Mouse (Mus musculus) heart, postnatal 0 days (tissue): Measurements from ENCODE around the gene Cpa2. TPM values are rescaled to one million over a fixed set of nuclear protein-coding genes. Genes with fewer than 3 reads are reported as not detected.

Experiments
- ATAC-seq: fragments of 200-750 bp; cut with Nextera tagmentation; 2 replicates; pipeline ENCODE4 v1.8.0; 2017; ENCODE audit warnings: low read depth, moderate number of reproducible peaks, moderate library complexity; ENCODE audit not compliant: insufficient read depth
- DNase-seq: peaks from one replicate; pipeline ENCODE4 v3.0.0-alpha.2; 2016; ENCODE audit warnings: low spot score
- H3K27ac ChIP-seq: fragments of 300-500 bp; sonication (generic); 2 replicates; pipeline ENCODE4 v1.5.1; 2014; ENCODE audit warnings: low read depth, mild to moderate bottlenecking
- H3K27me3 ChIP-seq: fragments of 300-500 bp; sonication (generic); 2 replicates; pipeline ENCODE4 v1.6.1; 2014; ENCODE audit warnings: low read length, mixed read lengths; ENCODE audit not compliant: control insufficient read depth, insufficient read depth
- H3K36me3 ChIP-seq: fragments of 300-500 bp; sonication (generic); replicated peaks from 2 replicates; pipeline ENCODE4 v1.6.1; 2014; ENCODE audit warnings: low read length, mixed read lengths; ENCODE audit not compliant: control insufficient read depth, insufficient read depth
- H3K4me1 ChIP-seq: fragments of 300-500 bp; sonication (generic); 2 replicates; pipeline ENCODE4 v1.6.1; 2014; ENCODE audit warnings: antibody characterized with exemption; ENCODE audit not compliant: control insufficient read depth, insufficient read depth
- H3K4me2 ChIP-seq: fragments of 300-500 bp; sonication (generic); 2 replicates; pipeline ENCODE4 v1.6.1; 2014; ENCODE audit warnings: low read depth, mild to moderate bottlenecking, low read length, moderate library complexity
- H3K4me3 ChIP-seq: fragments of 300-500 bp; sonication (generic); 2 replicates; pipeline ENCODE4 v1.5.1; 2014; ENCODE audit warnings: low read depth, low read length
- H3K9ac ChIP-seq: fragments of 300-500 bp; sonication (generic); replicated peaks from 2 replicates; pipeline ENCODE4 v1.6.1; 2014; ENCODE audit warnings: low read depth, low read length, mixed read lengths
- H3K9me3 ChIP-seq: fragments of 300-500 bp; sonication (generic); replicated peaks from 2 replicates; pipeline ENCODE4 v1.6.1; 2016; ENCODE audit warnings: low read length; ENCODE audit not compliant: control insufficient read depth
- CTCF ChIP-seq: IDR thresholded peaks from 2 replicates; pipeline ENCODE4 v1.5.1; 2016; ENCODE audit warnings: antibody characterized with exemption, control low read depth, low read depth
- EP300 ChIP-seq: IDR thresholded peaks from 2 replicates; pipeline ENCODE4 v1.6.1; 2016; ENCODE audit warnings: antibody characterized with exemption, low read depth
- WGBS: fragments of 180-500 bp; shearing (Covaris S2); extraction: QIAGEN DNeasy Blood & Tissue Kit; methylation state at CpG from one replicate; pipeline ENCODE4 v1.1.7; 2014; 5-methylcytosine and 5-hydroxymethylcytosine counted together
- polyA plus RNA-seq: library from polyadenylated mRNA; unstranded; fragments of >200 nt; fragmentation: Nextera tagmentation; extraction: Ambion mirVana; gene quantifications from 2 replicates; pipeline ENCODE4 v1.2.1, GENCODE M21; 2015
- total RNA-seq: library from RNA; depleted of rRNA; stranded (reverse); fragments of >200 nt; gene quantifications from 2 replicates; pipeline ENCODE4 v1.2.3, GENCODE M21; 2014; ENCODE audit warnings: low replicate concordance

Cpa2 gene
- total and polyA plus RNA-seq, 2 experiments from 2014 or later, result 2.7 TPM; not detected in 1

DNA sequence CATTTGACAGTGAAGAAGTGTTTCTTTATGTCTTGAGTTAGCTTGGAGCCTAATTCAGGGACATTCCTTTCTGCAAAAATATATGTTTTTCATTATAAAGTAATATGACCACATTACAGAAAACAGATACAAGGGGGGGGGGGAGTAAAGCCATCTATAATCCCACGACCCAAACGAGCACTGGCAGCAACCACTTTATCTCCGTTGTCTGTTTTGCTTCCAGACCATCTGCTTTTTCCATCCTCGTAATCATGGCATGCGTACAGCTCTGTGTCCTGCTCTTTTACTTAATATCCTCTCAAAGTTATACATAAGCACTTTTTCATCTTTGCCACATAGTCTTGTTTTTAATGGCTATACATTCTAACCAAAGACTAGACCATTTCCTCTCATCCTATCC lies 32.0 kb downstream of the Cpa2 start:
- Histone ChIP-seq H3K4me1 (peaks cover 25% of the 10 kb centered on the region), H3K9ac (no peak overlapping the region), H3K27ac (peak overlapping the region; percentile 73), H3K36me3 (no peaks in the 10 kb centered on the region), H3K27me3 (no peaks in the 10 kb centered on the region), H3K4me2 (no peak overlapping the region), H3K4me3 (no peak overlapping the region), H3K9me3 (no peaks in the 10 kb centered on the region)
- no peak for TF ChIP-seq CTCF
- TF ChIP-seq EP300, result no peak
- no peak for DNase-seq
- WGBS, result 67% methylated on average over 5 of the region's 5 CpGs
- no peak for ATAC-seq

DNA sequence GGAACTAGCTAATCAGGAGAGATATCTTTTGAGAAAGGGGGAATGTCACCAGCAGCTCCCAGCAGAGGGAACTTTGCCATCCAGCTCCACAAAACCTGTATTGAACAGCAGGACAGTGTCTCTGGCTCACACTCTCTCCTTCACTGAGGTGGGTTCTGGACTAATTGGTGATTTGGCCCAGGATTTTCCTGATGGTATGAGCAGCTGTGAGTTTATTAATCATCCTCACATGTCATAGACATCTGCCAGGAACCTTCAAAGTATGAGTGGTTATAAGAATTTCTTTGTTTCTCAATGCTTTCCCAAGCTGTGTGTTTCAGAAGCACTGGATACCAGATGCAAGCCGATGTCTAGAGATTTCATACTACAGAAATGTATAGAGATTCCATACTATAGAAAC lies 33.6 kb downstream of the Cpa2 start:
- ATAC-seq (no peak), DNase-seq (no peak)
- Histone ChIP-seq H3K36me3 (no peaks in the 10 kb centered on the region), H3K27ac (no peak overlapping the region), H3K27me3 (no peaks in the 10 kb centered on the region), H3K9me3 (no peaks in the 10 kb centered on the region), H3K9ac (no peak overlapping the region), H3K4me3 (no peak overlapping the region), H3K4me1 (peaks cover 16% of the 10 kb centered on the region), H3K4me2 (no peak overlapping the region)
- 86% methylated on average over 1 of the region's 1 CpGs for WGBS
- TF ChIP-seq CTCF (no peak), EP300 (no peak)

DNA sequence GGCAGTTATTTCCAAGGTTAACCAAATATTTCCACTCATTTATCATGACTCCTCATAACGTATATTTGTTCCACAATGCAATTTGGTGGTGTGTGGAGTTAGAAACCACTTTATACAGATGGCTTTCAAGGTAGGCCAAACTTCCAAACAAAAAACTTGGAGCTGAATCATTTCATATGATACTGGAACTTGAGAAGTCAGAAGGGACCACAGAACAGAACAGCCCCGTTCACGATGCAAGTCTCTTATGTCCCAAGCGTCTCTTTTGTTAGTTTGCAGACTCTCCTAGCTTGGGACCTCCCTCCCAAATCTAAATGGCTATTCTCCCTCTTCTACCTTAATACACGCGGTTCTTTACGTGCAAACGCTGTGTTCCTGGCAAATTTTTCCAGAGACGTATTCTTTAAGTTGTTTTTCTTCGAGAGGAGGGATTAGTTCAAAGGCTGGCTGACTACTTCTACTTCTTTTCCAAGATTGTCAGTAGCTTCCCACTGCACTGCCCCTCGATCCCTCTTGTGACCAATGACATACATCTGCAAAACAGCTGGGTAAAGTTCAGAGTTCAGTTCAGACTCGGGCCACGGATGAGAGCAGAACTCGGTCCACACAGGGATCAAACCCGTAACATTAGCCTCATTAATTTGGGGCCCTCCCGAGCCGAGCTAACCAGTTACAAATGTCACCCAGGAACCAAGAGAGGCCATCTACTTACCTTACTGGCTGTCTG lies 35.3 kb downstream of the Cpa2 start:
- H3K4me2 ChIP-seq, result no peak overlapping the region
- no peak overlapping the region for H3K27ac ChIP-seq
- no peak overlapping the region for H3K4me3 ChIP-seq
- DNase-seq, result no peak
- no peak overlapping the region for H3K9ac ChIP-seq
- no peaks in the 10 kb centered on the region for H3K9me3 ChIP-seq
- 89% methylated on average over 17 of the region's 17 CpGs for WGBS
- H3K4me1 ChIP-seq, result 0 out of 2 replicates have a peak, but pooled peaks cover 8% of the 10 kb centered on the region
- no peaks in the 10 kb centered on the region for H3K27me3 ChIP-seq
- H3K36me3 ChIP-seq, result no peaks in the 10 kb centered on the region
- TF ChIP-seq CTCF (no peak), EP300 (no peak)
- ATAC-seq, result no peak

DNA sequence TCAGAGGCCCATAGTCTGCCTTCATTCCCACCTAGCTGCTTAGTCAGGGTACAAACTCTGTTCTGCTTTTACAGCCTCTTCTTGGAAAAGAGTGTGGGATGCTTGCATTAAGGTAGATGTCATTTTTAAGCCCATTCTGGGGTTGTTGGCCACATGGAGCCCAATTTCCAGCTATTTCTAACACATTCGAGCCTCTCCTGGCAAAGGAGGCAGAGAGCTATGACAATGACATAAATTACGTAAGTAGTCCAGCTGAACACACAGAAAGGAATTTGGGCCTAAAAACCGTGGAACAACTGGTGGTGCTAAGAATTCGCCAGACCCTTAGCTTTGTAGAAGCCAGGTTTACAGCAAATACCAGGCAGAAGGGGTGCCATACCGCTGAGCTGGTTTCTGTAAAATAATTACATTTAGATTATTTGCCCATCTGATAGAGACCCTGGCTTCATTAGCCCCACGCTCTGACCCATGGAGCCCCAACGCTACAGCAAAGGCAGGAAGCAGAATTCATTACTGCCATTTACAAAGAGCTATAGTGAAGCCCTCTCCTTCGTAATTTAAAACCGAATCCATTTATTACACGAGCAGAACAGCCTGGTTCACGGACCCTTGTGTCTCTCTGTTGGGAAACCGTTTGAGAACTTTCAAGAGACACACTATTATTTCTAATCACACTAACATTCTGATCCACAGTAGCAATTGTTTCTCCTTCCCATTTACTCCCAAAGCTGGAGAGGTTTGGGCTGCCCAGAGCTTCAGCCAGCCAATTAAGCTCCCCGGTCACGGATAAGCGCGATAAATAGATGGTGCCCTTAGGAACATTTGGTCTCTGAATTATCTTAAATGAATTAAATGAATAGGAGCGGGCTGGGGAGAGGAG lies 38.8 kb downstream of the Cpa2 start:
- no peak for DNase-seq
- no peak for TF ChIP-seq CTCF
- TF ChIP-seq EP300, result no peak
- Histone ChIP-seq H3K4me2 (no peak overlapping the region), H3K9me3 (no peaks in the 10 kb centered on the region), H3K4me3 (no peak overlapping the region), H3K9ac (no peak overlapping the region), H3K4me1 (no peaks in the 10 kb centered on the region), H3K27me3 (no peaks in the 10 kb centered on the region), H3K36me3 (no peaks in the 10 kb centered on the region), H3K27ac (no peak overlapping the region)
- ATAC-seq, result no peak
- WGBS, result 86% methylated on average over 17 of the region's 17 CpGs

DNA sequence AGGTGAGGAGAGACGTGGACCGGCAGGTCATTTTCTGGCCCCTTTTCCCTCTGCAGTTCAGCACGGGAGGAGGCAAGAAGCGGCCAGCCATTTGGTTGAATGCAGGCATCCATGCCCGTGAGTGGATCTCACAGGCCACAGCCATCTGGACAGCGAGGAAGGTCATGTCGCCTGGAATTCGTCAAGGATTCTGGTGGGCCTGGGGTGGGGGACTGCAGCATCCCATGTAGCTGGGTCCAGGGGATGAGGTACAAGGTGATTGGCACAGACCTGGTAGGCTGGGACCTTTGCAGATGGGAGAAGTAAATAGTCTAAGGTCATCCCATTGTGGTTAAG lies 39.4 kb downstream of the Cpa2 start:
- Histone ChIP-seq H3K4me2 (no peak overlapping the region), H3K27ac (no peak overlapping the region), H3K9ac (no peak overlapping the region), H3K4me1 (no peaks in the 10 kb centered on the region), H3K4me3 (no peak overlapping the region), H3K36me3 (no peaks in the 10 kb centered on the region), H3K27me3 (no peaks in the 10 kb centered on the region), H3K9me3 (no peaks in the 10 kb centered on the region)
- no peak for TF ChIP-seq EP300
- no peak for DNase-seq
- ATAC-seq, result no peak
- 76% methylated on average over 8 of the region's 8 CpGs for WGBS
